Mouse (Mus musculus) brain, embryonic 14.5 days (tissue): ENCODE results near the gene Ang6.
"Not testable (repeated sequence)": the region's sequence is repeated elsewhere in the genome, so short reads cannot be mapped to it uniquely, and the experiment has no call there.

Source experiments
- CTCF ChIP-seq: fragments of 200-500 bp; IDR thresholded peaks from 2 replicates; pipeline ENCODE4 v1.5.1; 2012; ENCODE audit warnings: inconsistent platforms, mild to moderate bottlenecking, moderate library complexity, borderline replicate concordance; ENCODE audit not compliant: insufficient read depth, insufficient read length; ENCODE audit errors: extremely low read depth
- POLR2A ChIP-seq: fragments of 200-500 bp; IDR thresholded peaks from 2 replicates; pipeline ENCODE4 v1.6.1; 2012; ENCODE audit warnings: mild to moderate bottlenecking, inconsistent platforms, borderline replicate concordance; ENCODE audit not compliant: poor library complexity, insufficient read depth, insufficient read length, severe bottlenecking; ENCODE audit errors: extremely low read depth

DNA sequence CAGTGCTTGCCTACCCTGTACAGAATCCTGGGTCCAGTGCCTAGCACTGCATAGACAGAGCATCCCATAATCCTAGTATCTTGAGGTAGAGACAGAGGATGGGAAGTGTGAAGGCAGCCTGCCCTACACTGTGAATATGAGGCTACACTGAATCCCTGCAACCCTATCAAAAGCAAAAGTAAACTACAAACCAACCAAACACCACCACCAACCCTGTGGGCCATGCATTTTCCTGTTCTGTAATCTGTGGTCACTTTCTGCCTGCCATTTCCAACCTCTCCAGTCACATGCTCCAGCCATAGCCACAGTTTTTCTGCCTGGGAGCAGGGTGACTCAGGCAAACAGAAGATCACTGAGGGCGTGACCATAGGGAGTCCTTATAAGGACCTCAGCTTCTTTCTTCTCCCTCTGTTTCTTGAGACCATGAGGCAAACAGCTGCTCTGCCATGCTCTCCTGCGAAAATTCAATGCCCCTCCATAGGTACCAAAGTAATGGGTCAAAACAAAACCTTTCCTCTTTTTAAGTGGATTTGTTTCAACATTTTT lies 3.5 kb downstream of the Ang6 start:
- TF ChIP-seq CTCF, POLR2A: not testable (repeated sequence)
